Mouse (Mus musculus) heart, adult 8-10 months (tissue): Measurements from ENCODE around the gene Ctsd. TPM values are rescaled to one million over a fixed set of nuclear protein-coding genes. Genes with fewer than 3 reads are reported as not detected.
"Not testable (repeated sequence)": the region's sequence is repeated elsewhere in the genome, so short reads cannot be mapped to it uniquely, and the experiment has no call there.

Experiments used
- DNase-seq: peaks from one replicate; pipeline ENCODE4 v3.0.0; 2022; ENCODE audit warnings: low spot score
- total RNA-seq, 4 experiments: library from RNA; stranded (reverse); gene quantifications; 2 replicates each; pipeline ENCODE4 v1.2.4; 2022

The Ctsd gene
- 1,000 to 10,000 TPM; 1,038 to 1,126 (median 1,089) TPM for total RNA-seq

- DNase-seq: peak; percentile 98
These were observed at the start of gene Ctsd for GRCm38 (mm10) chr7:142387419-142388148. Ctsd (minus strand) TSS chr7:142388038.

GRCm38 (mm10) chr7:142437324-142437723 lies 49.5 kb upstream of the Ctsd start:
- DNase-seq: no peak

DNA sequence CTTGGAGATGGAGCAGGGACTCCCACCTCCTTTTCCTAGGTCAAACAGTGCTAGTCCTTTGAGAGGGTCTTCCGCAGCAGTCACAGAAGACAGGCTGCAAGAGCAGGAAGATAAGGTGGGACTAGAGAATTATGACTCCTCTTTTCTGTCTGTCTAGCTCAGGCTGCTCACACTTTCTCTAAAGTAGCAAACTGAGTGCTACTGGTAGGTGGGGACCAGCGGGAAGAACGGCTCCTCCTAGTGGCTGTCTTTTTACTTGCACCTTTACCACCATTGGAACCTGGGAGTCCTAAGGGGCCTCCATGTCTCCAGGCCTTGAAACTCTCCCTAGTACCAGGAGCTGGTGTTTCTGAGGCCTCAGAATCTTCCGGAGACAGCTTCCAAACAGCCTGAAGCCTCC lies 47.7 kb upstream of the Ctsd start:
- DNase-seq: peak; percentile 83

DNA sequence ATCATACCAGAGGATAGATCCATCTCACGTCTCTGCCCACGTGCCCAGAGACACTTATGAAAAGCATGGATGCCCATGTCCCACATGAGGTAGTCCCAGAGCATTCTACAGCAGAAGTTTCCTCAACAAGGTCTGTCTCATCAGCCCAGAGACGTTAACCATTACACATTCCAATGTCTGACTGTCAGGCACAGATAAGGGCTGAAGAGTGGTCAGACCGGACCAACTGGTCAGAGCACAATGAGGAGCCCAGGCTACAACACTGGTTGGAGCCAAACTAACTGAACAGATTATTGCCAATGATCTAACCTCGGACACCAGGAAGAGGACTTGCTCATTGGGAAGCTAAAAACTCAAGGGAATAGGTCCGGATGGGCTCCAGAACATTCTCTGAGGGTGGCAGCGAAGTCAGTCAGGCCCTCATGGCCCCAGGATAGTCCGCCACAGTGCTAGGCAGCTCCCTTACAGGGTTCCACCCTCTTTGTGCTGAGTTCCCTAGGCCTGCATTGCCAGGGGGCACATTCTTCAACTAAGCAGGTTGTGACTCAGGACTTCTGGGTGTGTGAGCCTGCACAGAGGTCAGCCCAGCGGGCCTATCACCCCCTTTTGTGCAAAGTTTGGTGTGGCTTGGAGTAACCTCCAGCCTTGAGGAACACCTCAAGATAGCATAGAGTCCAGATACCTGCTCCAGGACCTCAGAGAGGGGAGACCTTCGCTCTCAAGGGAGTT lies 46.5 kb upstream of the Ctsd start, which contains the start of gene Syt8:
Gene Syt8 (plus strand): TSS at position 714 of the 729 bp plus-strand sequence.
- DNase-seq: no peak

DNA sequence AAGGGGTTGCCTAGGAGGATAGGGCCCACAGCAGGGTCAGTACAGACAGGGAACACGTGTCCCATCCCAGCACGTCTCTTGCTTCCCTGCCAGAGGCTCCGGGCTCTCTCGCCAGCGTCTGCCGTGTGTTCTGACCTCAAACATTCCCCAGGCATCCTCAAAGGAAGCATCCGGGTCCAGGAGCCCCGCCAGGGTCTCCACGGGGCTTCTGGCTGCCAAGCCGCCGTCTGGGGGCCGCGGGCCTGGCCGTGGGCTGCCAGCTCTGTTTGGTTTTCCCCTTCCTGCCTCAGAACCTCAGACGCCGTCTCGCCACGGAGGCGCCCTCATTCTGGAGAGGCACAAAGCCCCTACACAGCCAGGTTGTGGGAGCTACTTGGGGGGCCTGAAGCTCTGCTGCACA lies 45.8 kb upstream of the Ctsd start:
- DNase-seq: no peak

GRCm38 (mm10) chr7:142431106-142431505 lies 43.3 kb upstream of the Ctsd start:
- DNase-seq: no peak

DNA sequence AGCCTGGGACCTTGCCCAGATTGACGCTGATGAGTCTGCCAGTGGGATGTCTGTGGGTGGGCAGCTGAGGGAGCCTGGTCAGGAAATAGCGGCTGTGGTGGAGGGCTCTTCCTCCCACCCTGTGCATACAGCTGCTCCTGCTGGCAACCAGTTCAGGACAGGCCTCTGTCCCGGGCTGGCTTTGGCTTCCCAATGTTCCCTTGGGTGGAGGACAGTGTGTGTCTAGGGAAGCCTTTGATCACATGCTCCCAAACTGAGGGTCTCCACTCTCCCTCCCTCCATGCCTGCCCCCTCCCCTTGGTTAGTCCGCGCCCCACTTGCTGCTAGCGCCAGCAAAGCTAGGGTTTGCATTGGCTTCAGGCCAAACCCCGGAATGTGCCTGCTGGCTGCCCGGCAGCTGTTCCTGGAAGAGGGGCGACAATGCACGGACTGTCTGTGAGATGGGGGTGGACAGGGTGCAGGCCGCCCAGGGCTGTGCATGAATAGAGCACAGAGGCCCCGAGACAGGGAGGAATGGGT lies 42.4 kb upstream of the Ctsd start:
- DNase-seq: no peak

- DNase-seq: no peak
These were observed 40.4 kb upstream of the Ctsd start for GRCm38 (mm10) chr7:142428213-142428612.

- no peak for DNase-seq
These were observed 37.9 kb upstream of the Ctsd start for GRCm38 (mm10) chr7:142425641-142426213.

GRCm38 (mm10) chr7:142421826-142422225 lies 34.0 kb upstream of the Ctsd start:
- no peak for DNase-seq

GRCm38 (mm10) chr7:142419887-142420286 lies 32.0 kb upstream of the Ctsd start:
- DNase-seq: no peak

DNA sequence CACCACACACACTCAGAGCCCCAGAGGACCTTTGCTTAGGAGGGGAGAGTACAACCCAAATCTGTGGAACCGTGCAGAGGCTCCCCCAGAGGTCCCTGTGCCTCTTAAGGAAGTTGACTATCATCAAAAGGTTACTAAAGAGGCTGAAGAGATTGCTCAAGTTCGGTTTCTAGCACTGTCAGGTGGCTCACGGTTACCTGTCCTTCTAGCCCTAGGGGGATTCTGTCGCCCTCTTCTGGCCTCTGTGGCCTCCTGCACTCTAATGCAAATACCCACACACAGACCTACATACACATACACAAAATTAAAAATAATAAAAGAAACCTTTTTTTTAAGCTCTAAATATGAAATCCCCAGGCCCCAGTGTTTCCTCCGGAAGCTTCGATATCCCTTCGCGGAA lies 30.8 kb upstream of the Ctsd start:
- no peak for DNase-seq

GRCm38 (mm10) chr7:142418027-142418426 lies 30.2 kb upstream of the Ctsd start:
- DNase-seq: peak; percentile 71

DNA sequence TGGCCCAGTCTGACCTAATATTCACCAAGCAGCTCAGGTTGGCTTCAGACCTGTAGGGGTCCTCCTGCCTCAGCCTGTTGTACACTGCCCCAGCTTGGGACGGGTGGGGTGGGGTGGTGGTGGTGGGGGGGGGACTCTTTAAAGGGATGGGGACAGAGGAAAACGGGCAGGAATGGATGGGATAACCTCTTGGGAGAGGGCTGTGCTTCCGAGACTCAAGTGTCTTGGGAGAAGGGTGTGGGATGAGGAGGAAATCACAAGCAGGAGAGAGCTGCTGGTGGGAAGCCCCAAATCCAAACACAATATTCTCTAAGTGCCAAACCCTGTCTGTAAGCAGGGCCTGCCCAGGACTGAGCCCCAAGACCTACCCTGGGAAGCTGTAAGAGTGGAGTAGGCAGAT lies 28.4 kb upstream of the Ctsd start:
- DNase-seq: no peak

DNA sequence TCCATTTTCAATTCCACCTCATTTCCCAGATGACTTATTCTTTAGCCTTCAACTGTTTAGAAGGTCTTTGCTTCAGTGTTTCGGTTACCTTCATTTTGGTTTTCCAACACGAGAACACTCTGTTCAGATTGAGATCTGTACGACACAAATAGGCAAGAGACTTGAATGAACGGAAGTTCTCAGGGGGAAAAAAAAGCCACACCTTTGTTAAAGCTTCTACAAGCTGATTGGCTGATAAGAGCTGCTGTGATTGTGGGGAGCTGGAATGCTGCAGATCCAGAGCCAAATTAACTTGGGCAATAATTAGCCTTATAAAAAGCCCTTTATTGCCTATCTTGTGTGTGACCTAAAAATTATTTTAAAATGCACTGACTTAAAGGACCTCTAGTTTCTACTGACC lies 27.5 kb upstream of the Ctsd start:
- DNase-seq: peak; percentile 66

- no peak for DNase-seq
These were observed 25.4 kb upstream of the Ctsd start for GRCm38 (mm10) chr7:142413285-142413684.

DNA sequence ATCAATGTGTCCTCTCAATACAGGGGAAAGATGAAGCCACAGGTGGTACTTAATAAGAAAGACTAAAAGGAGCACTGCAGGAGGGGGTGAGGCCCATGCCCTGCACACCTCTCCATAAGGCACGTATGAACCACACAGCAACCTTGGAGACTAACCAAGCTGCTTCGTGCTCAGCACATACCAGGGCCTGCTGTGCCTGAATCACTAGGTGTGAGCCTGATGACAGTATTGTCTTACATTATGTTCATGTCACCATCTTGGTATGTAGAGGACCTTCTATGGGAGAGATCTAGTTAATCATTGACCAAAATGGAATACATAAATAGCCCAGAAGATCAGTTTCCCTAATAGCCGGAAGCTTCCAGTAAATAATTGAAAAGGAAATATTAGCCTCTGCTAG lies 21.8 kb upstream of the Ctsd start:
- no peak for DNase-seq

DNA sequence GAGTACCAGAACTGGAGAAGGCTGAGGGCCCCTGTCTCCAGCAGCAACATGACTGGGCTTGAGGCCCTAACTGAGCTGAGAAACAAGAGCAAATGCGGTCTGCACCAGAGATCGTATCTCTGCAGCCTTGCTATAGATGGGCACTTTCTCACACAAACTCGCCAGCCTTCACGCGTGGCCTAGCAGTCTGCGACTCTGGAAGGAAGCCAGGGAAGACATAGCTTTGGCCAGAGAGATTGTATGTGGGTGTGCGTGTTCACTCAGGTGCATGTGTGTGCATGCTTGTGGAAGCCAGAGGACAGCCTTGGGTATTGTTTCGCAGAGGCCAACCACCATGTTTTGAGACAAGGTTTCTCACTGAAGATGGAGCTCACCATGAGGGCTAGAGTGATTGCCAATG lies 20.8 kb upstream of the Ctsd start:
- DNase-seq: no peak

DNA sequence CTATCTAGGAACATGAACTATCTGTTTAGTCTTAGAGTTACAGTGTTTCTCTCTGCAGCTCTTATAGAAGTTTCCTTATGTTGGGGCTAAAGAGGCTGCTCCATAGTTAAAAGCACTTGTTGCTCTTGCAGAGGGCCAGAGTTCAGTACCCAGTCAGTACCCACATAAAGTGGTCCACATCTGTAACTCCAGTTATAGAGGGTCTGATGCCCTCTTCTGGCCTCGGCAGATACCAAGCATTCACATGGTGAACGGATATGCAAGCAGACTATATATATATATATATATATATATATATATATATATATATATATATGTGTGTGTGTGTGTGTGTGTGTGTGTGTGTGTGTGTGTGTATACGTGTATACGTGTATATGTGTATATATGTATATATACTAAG lies 20.1 kb upstream of the Ctsd start:
- DNase-seq: no peak

- DNase-seq: not testable (repeated sequence)
These were observed 17.3 kb upstream of the Ctsd start for GRCm38 (mm10) chr7:142405134-142405533.

DNA sequence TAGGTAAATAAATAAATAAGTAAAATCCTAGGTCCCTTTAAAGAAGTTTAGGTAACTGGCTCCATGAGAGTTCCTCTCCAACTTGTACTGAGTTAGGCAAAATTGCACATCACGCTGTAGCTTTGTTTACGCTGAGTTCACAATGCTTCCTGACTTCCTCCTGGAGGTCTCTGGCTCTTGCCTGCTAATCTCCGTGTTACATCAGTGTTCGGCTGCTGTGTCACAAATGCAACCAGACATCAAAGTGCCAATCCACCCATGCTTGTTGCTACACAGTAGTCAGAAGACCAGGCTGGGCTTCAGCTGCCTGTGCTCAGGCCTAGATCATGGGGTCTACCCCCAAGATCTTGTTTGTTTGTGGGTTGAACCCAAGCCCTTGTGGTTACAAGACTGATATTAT lies 15.8 kb upstream of the Ctsd start:
- DNase-seq: no peak

GRCm38 (mm10) chr7:142400750-142401142 lies 12.9 kb upstream of the Ctsd start:
- no peak for DNase-seq
